Mouse (Mus musculus): ENCODE measurements at regions not wholly inside any gene's neighbourhood (a gene's known extent, or its start where the extent isn't known, plus 50 kb on each side); places are given as distances from the start of the nearest gene placed in this dataset.

- in situ Hi-C loops (cut with MboI; ENCODE audit: low pct_unique_long_range_greater_than_20kb in 1 of 2, low sequenced_read_pairs in 2 of 2, unreplicated experiment in 1 of 2) = no loop called here
Observed at GRCm38 (mm10) chr13:71874986-71875385, 88.5 kb downstream of the Irx1 start.

- in situ Hi-C loops (cut with MboI; ENCODE audit: low pct_unique_long_range_greater_than_20kb in 1 of 2, low sequenced_read_pairs in 2 of 2, unreplicated experiment in 1 of 2) = no loop called here
Observed at GRCm38 (mm10) chr13:71868763-71869162, 94.8 kb downstream of the Irx1 start.

GRCm38 (mm10) chr13:71853426-71854025, 110.0 kb downstream of the Irx1 start:
- in situ Hi-C loops (cut with MboI; ENCODE audit: low pct_unique_long_range_greater_than_20kb in 1 of 2, low sequenced_read_pairs in 2 of 2, unreplicated experiment in 1 of 2) = no loop called here

GRCm38 (mm10) chr13:71804032-71804958, 159.2 kb downstream of the Irx1 start:
- in situ Hi-C loops (cut with MboI; ENCODE audit: low pct_unique_long_range_greater_than_20kb in 1 of 2, low sequenced_read_pairs in 2 of 2, unreplicated experiment in 1 of 2) = no loop called here

- in situ Hi-C loops (cut with MboI; ENCODE audit: low pct_unique_long_range_greater_than_20kb in 1 of 2, low sequenced_read_pairs in 2 of 2, unreplicated experiment in 1 of 2) = no loop called here
Observed at GRCm38 (mm10) chr13:71798288-71798687, 165.2 kb downstream of the Irx1 start.

DNA sequence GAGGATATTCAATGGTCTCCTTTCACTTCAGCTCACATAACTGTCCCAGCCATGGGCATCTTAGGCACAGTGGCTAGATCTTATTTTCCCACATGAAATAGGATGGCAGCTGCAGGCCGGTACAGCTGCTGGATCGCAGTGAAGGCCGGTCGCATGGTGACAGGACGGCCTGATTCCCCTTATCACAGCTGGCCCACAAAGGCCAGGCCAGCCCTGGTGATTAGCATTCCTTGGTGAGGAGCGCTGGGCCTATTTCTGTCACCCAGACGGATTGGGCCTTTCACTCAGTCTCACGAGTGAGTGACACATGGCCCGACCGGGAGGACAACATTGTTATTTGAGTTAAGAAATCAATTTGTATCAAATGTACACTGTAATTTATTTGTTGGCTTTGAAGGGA, 178.8 kb downstream of the Irx1 start:
- in situ Hi-C loops (cut with MboI; ENCODE audit: low pct_unique_long_range_greater_than_20kb in 1 of 2, low sequenced_read_pairs in 2 of 2, unreplicated experiment in 1 of 2) = no loop called here

DNA sequence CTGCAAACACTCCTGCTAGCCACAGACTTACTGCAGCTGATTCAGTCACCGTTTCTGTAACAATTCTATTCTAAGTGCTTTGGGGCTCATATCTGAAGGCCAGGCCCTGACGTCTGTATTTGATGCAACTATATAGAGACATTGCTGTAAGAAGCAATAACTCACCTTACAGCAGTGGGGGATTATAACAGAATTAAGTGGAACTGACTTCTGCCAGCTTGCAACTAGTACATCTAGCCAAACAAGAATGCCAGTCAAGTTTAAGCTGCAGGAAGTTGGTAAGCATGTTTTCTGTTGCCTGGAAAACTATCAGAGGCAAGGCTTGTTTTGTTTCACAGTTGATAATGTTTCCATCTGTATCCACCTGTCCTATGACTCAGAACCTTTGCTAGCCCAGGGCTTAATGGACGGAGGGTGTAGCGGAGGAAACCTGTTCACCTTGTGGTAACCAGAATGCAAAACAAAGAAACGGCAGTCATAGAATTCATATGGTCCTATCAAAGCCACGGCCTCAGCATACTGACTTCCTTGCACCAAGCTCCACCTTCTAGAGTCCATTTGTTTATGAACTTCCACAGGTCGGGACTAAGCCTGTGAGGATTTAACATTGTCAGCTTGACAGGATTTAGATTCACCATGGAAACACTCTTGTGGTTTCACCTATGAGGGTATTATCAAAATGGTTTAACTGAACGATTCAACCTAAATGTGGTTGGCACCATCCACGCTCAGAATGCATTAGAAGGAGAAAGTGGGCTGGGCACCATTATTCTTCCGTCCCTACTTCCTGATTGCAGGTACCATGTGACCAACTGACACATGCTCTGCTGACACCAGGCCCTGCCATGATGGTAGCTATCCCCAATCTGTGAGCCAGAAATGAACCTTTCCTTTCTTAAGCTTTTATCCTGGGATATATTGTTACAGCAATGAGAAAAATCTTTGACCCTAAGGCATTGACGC, 216.2 kb downstream of the Irx1 start:
- in situ Hi-C loops (cut with MboI; ENCODE audit: low pct_unique_long_range_greater_than_20kb in 1 of 2, low sequenced_read_pairs in 2 of 2, unreplicated experiment in 1 of 2) = no loop called here

DNA sequence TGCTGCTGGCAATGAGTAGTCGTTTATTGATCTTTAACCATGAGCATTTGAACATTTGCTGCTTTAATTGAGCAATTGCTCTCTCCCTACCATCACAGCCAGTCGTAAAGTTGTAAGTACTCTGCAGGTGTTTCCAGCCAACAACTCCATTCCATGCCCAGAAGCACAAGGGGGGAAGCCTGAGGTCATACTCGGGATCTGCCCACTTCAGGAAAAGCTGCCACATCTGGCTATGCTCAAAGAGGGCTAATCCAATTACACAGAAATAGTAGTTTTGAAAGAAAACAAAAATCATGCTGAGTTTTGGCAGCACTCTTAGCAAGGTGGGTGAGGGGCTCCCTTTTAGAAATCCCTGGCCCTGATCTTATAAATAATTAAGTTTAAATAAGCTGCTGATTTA, 217.0 kb downstream of the Irx1 start:
- in situ Hi-C loops (cut with MboI; ENCODE audit: low pct_unique_long_range_greater_than_20kb in 1 of 2, low sequenced_read_pairs in 2 of 2, unreplicated experiment in 1 of 2) = no loop called here

DNA sequence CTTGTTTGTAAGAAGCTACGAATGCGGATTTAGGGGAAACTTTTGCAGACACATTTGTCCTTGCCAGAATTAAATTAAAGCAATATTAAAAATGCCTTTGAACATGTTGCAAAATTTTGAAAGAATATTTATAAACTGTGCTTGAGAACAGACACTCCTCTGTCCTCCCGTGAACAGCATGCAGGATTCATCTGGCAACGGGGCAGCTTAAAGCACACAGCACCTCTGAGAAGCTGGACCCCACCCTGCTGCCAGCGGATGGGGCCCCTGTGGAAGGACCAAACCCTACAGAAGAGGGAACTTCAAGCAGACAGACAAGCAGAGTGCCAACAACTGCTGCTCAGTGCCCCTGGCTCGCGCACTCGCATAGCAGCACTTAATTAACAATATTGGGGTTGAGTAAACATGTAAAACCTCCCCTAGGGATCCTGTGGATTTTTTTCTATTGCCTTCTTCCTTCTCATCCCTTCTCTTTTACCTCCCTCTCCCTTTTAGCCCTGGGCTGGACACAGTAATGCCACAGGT, 226.6 kb downstream of the Irx1 start:
- in situ Hi-C loops (cut with MboI; ENCODE audit: low pct_unique_long_range_greater_than_20kb in 1 of 2, low sequenced_read_pairs in 2 of 2, unreplicated experiment in 1 of 2) = no loop called here

DNA sequence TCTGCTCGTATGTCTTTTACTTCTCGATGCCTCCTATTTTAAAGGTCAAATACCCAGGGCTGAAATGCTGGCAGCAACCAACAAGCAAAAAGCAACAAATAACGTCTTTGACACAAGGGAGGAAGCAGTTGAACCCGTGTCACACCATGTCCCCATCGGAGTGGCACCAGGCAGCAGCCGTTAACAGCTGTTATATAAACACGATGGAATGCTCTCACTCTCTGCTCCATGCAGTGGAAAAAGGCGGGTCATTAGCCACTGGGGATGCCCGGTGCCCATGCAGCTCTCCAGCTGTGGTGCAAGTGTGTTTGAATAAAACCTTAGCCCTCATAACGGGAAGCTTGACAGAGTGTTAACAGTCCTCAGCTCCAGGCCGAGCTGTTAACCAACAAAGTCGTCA, 229.3 kb downstream of the Irx1 start:
- in situ Hi-C loops (cut with MboI; ENCODE audit: low pct_unique_long_range_greater_than_20kb in 1 of 2, low sequenced_read_pairs in 2 of 2, unreplicated experiment in 1 of 2) = no loop called here

- in situ Hi-C loops (cut with MboI; ENCODE audit: low pct_unique_long_range_greater_than_20kb in 1 of 2, low sequenced_read_pairs in 2 of 2, unreplicated experiment in 1 of 2) = no loop called here
Observed at GRCm38 (mm10) chr13:71733360-71733759, 230.2 kb downstream of the Irx1 start.

GRCm38 (mm10) chr13:71732903-71733302, 230.6 kb downstream of the Irx1 start:
- in situ Hi-C loops (cut with MboI; ENCODE audit: low pct_unique_long_range_greater_than_20kb in 1 of 2, low sequenced_read_pairs in 2 of 2, unreplicated experiment in 1 of 2) = no loop called here

DNA sequence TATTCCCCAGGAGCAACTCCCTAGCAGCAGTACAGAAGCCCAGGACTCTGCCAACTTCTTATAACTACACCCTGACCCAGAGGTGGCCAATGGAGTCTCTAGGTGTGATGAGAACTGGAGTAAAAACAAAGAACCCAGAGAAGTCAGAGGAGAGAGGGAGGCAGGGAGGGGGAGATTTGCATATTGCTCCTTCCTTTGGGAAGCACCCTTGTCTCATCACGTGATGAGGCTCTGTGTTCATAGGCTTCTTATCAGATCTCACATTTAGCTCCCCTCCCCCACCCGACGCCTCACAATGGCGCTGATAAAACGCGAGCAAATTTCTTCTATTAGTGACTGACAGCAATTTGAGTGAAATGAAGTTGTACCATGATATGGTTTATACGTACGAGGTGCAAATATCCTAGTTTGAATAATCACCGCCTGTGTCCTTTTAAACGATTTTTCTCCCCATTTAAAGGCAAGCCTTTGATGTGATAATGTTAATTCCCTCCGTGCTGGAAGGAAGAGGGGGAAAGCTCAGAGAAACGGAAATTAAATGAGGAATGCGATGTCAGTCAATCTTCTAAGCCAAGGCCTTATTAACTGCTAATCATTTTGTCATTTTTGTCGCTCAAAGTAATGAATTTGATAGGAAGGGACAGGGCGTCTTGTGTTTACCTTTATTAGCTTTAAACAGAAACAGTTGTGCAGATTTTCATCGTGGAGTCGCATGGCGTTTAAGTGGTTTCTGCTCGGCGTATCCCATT, 273.3 kb downstream of the Irx1 start:
- in situ Hi-C loops (cut with MboI; ENCODE audit: low pct_unique_long_range_greater_than_20kb in 1 of 2, low sequenced_read_pairs in 2 of 2, unreplicated experiment in 1 of 2) = no loop called here

DNA sequence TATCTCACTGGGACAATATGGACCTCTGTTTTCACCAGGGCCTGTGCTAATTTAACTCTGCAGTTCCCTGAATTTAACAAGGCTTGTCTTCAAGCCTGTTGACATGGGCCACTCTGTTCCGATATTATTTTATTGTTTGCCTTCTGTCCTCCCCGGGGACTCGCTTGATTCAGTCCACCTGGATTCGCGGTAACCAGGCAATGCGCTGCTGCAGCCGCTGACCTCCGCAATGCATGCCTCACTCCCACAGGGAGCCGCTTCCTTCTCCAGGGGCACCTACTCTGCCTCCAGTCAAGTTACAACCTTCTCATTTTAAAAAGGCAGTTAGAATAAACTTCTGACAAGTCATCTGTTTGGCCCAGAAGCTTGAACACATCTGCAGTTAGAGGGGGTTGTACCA, 274.3 kb downstream of the Irx1 start:
- in situ Hi-C loops (cut with MboI; ENCODE audit: low pct_unique_long_range_greater_than_20kb in 1 of 2, low sequenced_read_pairs in 2 of 2, unreplicated experiment in 1 of 2) = no loop called here

GRCm38 (mm10) chr13:71676081-71676624, 287.4 kb downstream of the Irx1 start:
- in situ Hi-C loops (cut with MboI; ENCODE audit: low pct_unique_long_range_greater_than_20kb in 1 of 2, low sequenced_read_pairs in 2 of 2, unreplicated experiment in 1 of 2) = no loop called here

DNA sequence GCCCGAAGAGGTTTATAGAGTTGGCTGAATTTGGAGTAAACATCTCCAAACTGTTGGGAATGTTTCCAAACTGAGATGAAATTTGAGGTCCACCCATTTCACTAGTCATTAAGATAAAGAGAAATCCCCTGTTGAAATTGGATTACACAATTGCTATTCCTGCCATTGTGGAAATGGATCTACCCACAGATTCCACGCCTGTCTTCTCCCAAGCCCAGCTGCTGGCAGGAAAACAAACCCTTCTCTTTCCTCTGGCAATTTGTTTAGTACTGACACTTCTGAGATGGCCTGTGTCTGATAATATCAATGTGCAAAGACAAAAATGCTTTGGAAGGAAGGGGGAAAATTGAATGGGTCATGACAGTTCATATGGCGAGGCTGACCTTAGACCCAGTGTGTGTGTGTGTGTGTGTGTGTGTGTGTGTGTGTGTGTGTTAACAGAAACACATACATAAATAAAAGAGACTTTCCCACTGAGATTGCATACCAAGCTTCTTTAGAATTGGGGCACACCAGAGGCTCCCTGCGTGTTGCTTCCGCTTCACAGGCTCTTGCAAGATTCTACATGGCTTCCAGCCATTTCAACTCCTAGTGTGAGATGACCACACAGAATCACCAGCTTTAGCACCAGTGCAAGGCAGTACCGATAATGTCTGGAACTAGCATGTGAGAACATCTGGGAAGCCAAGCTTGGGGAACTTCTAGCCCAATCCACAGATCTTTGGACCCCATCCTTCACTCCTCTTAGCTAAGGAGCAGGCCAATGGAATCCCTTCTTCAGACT, 293.4 kb downstream of the Irx1 start:
- in situ Hi-C loops (cut with MboI; ENCODE audit: low pct_unique_long_range_greater_than_20kb in 1 of 2, low sequenced_read_pairs in 2 of 2, unreplicated experiment in 1 of 2) = no loop called here

- in situ Hi-C loops (cut with MboI; ENCODE audit: low pct_unique_long_range_greater_than_20kb in 1 of 2, low sequenced_read_pairs in 2 of 2, unreplicated experiment in 1 of 2) = no loop called here
Observed at GRCm38 (mm10) chr13:71668256-71668655, 295.3 kb downstream of the Irx1 start.

All from mouse embryonic stem cell (cell line).